Mouse (Mus musculus): ENCODE measurements around the gene St5.

GRCm38 (mm10) chr7:109620967-109621366 lies 82.4 kb downstream of the St5 start:
- no peak for TF ChIP-seq ZNF384 (IDR thresholded peaks at IDR 0.05; ENCODE audit: low read depth, low read length)
- no peak for TF ChIP-seq HCFC1 (IDR thresholded peaks at IDR 0.05; ENCODE audit: borderline replicate concordance, insufficient read depth, low read length)
- no peak for TF ChIP-seq CHD2 (IDR thresholded peaks at IDR 0.05; ENCODE audit: low read depth, low read length)
- no peak for TF ChIP-seq ZC3H11A (IDR thresholded peaks at IDR 0.05; ENCODE audit: borderline replicate concordance, low read depth, low read length)
- no peak for TF ChIP-seq MAFK (IDR thresholded peaks at IDR 0.05; ENCODE audit: insufficient read depth, low read depth, low read length)
